Mouse (Mus musculus): Measurements from ENCODE around the gene Slc36a4.

The Slc36a4 gene

DNA sequence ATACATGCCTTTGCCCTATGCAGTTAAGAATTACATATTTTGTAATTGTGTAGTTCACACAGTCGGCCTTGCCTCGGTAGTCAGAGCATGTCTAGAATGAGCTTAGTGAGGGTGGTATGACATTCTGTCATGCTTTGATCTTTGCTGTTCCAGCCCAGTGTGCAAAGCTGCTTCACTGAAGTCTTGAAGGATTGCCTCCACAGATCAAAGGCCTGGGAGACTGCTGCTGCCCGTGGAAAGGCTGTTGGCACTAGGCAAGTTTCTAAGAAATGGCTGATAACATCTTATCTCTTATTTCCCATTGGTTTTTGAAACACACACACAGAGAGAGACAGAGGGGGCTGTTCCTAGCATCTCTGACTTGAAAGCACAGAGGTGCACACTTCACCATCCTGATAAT lies 76.7 kb downstream of the Slc36a4 start:
- in situ Hi-C loops (cut with MboI, MseI), result no loop called here

DNA sequence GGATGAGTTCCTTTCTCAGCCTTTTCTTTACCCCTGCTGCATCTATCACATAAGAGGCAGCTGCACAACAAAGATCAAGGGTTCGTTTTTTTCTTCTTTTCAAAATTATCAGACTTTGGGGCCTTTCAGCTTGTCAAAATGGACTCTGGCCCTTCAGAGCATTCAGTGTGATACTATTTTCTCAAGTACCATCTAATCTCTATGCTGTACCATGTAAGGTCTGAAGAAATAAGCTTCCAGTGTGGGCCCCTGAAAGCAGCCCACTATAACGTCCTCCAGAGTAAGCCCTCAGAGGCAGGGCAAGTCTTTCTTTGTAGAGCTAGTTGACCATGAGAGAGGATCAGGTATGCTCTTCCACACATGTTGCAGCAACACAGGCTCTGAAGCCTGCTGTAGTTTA lies 77.1 kb downstream of the Slc36a4 start:
- in situ Hi-C loops (cut with MboI, MseI), result no loop called here

DNA sequence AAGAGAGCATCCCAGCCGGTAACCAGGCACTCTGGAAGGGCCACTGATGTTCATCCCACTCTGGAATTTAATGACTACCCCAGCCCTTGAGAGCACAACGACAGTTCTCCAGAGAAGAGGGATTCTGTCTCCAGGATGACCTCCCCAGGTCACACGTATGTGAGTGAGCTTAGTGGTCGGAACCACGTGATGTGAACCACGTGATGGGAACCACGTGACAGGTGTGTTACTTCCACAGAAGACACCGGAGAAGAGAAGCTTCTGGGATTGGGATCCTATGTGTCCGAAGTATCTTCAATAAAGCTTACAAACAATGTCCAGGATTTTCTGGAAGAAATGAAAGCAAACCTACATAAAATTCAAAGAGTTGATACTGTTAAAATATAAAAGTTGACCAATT lies 82.5 kb downstream of the Slc36a4 start:
- in situ Hi-C loops (cut with MboI, MseI), result no loop called here
